Mouse (Mus musculus) embryo, embryonic 11.5 days (tissue): Measurements from ENCODE around the gene Zbtb49.

Source experiments
- DNase-seq: peaks from one replicate; pipeline ENCODE4 v3.0.0-alpha.2; 2012; ENCODE audit warnings: low read depth, low spot score

The Zbtb49 gene

GRCm38 (mm10) chr5:38220328-38220912 is at the start of gene Zbtb49, which contains the start of gene Lyar:
Zbtb49 (minus strand) TSS chr5:38220457.
Lyar (plus strand) TSS chr5:38220470.
- peak; percentile 84 for DNase-seq

DNA sequence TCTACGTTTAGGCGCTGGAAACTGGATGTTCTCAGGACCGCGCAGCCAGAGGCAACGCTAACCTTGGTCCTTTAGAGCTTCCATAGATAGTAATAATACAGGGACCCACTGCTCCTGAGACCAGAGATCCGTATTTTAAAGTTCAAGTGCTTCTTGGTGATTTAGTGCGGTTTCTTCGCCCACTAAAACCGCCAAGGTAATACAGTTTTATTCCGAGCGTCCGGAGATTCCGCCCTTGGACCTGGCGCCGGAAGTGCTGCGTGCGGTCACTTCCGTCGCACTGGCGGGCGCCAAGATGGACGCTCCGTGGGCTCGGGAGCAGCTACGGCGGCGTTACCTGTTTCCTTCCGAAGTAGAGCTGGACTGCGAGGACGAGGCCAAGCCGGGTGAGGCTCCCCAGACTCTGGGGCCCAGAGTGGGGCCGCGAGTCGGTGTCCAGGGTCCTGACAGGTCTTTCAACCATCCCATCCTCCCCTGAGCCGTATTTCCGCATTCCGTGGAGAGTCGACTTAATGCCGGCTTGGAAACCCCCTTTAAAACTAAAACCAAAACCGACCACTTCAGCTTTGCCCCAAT is 39.9 kb upstream of the Zbtb49 start, which contains the start of gene Tmem128:
Tmem128 (plus strand) TSS at position 79 of the 576 bp plus-strand sequence.
- DNase-seq, result peak; percentile 41

DNA sequence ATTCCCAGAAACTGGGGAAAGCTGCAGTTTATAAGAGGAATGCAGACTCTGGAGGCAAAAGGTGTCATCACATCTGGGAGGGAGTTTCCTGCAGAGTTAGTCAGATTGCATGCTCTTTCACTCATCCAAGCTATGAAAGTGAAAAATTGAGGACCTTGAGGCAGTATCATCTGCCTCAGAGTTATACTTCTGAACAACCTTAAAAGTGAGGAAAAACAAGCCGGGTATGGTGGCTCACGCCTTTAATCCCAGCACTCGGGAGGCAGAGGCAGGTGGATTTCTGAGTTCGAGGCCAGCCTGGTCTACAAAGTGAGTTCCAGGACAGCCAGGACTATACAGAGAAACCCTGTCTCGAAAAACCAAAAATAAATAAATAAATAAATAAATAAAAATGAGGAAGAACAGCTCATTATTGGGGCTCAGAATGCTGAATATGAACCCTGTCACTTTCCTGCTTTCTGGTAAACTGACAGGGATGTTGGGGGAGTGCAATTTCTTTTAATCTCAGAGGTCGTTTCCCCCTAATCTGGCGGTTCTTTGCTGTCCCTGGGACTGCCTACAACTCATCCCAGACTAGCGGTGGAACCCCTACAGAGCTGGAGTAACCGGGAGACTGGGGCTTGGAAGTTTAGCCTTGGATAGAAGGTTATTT is 39.3 kb upstream of the Zbtb49 start:
- no peak for DNase-seq

- DNase-seq, result no peak
Observed at GRCm38 (mm10) chr5:38258773-38259146, 38.5 kb upstream of the Zbtb49 start.

GRCm38 (mm10) chr5:38258034-38258772 is 37.9 kb upstream of the Zbtb49 start:
- DNase-seq, result no peak

GRCm38 (mm10) chr5:38256551-38256950 is 36.3 kb upstream of the Zbtb49 start:
- DNase-seq, result no peak

DNA sequence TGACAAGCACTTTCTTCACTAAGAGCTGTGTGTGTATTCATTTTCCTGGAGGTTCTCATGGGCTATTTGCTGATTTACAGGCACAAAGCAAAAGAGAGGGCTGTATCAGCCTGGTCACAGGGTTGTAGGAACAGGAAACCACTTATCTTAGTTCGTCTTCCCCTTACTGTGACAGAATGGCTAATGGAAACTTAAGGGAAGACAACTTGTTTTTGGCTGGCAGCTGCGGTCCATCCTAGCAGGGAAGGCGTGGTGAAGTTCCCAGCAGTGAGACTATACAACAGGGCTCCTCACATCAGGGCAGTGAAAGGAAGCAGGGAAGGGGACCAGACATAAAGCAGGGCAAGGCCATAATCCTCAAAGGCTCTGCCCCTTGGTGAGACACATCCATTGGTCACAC is 35.4 kb upstream of the Zbtb49 start:
- no peak for DNase-seq

GRCm38 (mm10) chr5:38255195-38255594 is 34.9 kb upstream of the Zbtb49 start:
- no peak for DNase-seq

- no peak for DNase-seq
Observed at GRCm38 (mm10) chr5:38241966-38242365, 21.7 kb upstream of the Zbtb49 start.

DNA sequence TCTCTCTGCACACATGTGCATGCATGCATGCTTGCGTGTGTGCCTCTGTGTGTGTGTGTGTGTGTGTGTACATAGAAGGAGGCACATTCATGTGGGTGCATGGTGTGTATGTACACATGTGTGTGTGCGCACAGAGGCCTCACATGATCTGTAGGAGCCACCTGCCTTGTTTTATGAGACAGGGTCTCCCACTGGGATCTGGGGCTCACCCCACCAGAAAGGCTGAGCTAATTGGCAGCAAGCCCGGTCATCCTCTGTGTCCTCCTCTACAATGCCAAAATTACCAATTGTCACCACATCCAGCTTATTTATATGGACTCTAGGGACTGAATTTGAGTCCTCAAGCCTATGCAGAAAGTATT is 21.2 kb upstream of the Zbtb49 start:
- DNase-seq, result no peak

DNA sequence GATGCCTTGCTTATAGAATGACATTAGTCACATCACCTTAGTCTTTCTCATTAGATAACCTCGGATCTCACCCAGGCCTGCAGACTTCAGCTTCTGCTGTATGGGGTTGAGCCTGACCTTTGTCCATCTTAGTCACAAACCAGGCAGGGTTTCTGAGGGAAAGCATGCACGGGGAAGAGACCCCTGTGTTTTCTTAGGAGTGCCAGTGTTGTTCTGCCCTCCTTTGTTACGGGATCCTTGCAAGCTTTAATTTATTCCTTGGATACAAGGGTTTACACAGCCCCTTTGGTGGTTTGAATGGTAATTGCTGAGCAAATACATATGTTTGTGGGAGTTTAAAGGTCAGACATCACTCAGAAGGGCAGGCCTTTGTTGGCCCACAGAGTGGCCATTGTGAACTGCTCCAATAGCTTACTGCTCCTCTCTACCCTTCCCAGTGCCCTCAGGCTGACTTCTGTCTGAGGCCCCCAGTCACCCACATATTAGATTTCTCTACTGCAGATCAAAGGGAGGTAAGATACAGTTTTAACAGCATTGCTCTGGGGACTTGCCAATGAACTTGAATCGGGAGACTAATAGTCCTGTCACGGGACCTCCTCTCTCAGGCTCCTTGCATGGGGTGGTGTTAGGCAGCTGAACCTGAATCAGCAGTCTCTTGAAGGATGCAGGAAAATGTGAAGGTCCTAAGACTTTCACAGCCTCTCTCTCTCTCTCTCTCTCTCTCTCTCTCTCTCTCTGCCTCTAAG is 20.6 kb upstream of the Zbtb49 start:
- peak; percentile 14 for DNase-seq

DNA sequence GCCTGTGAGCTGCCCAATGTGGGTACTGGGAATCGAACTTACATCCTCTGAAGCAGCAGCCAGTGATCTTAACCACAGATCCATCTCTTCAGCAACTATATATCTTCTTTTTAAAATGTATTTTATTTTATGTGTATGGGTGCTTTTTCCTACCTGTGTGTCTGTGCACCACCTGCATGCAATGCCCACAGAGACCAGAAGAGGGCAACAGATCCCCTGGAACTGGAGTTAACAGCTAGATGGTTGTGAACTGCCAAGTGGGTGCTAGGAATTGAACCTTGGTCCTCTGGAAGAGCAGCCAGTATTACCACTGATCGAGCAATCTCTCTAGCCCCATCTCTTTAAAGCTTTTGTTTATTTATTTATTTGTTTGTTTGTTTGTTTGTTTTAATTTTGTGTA is 16.4 kb upstream of the Zbtb49 start:
- no peak for DNase-seq

DNA sequence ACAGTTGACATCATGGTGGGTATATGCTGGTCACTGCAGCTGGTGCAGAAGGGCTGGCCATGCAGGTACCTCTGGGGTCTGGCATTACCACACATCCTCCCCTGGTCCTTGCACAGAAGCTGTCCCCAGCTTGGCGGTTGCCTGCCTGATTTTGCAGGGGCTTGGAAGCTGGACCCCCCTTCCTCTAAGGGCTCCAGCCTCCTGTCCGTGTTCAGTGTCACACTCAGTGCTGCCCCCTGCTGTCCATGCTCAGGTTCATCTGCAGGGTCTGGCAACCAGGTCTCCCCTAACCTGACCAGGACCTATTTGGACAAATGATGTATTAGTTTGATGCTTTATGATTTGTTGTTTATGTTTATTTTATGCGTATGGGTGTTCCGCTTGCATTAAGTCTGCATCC is 15.2 kb upstream of the Zbtb49 start:
- peak; percentile 39 for DNase-seq

- no peak for DNase-seq
Observed at GRCm38 (mm10) chr5:38219771-38220307, 418 bp downstream of the Zbtb49 start.

DNA sequence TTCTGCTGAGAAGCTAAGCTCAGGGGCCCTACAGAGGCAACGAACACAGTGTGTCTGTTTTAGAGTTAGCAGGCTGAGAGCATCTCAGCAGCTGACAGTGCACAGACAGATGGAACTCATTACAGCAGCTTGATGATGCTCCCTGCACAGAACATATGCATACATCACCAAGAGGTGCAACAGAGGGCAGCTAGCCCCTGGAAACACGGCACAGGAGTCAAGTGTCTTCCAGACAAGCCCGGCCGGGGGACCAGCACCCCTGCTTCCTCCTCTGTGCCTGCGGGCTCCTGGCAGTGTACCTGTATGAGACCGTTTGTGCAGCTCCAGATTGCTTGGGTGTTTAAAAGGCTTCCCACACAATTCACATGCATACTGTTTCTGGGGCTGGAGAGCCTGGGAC is 7.2 kb downstream of the Zbtb49 start:
- DNase-seq, result no peak

GRCm38 (mm10) chr5:38211691-38212090 is 8.6 kb downstream of the Zbtb49 start:
- DNase-seq, result no peak

GRCm38 (mm10) chr5:38208985-38209384 is 11.3 kb downstream of the Zbtb49 start:
- DNase-seq, result no peak

GRCm38 (mm10) chr5:38205303-38205726 is 14.9 kb downstream of the Zbtb49 start:
- DNase-seq, result no peak

DNA sequence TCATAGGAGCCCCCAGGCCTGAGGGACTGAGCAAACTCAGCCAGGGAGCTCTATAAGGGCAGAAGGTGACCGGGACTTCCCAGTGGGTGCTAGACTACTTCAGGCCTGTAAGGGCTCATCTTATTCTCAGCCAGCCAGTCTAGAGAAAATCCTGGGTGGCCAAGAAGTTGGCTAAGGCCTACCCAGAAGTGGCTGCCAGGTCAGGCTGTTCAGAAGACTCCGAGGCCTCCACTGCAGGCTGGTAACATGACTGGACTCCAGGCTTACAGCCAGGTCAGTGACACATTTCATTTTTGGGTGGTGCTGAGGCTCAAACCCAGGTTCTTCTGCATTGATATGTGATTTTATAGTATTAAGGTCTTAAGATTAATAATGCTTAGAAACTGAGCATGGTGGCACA is 20.6 kb downstream of the Zbtb49 start:
- DNase-seq, result no peak

DNA sequence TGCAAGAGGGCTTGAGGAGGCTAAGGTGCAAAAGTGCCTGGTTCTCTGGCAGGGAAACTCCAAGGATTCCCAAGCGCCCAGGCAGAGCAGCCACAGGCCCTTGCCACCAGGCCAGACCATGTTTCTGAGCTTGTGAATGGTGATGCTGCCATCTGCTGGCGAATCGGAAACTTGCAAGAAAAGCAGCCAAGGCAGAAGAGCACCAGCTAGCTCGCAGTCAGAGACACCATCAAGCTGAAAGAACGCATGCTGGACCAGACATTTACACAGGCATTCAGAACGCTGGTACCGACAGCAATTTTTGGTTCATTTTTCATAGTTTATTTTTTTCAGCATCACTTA is 22.8 kb downstream of the Zbtb49 start:
- peak; percentile 83 for DNase-seq

- no peak for DNase-seq
Observed at GRCm38 (mm10) chr5:38196821-38197481, 23.3 kb downstream of the Zbtb49 start.
